Mouse (Mus musculus) MN1 (cell line): ENCODE measurements around the gene Hps4.

Source experiments
- DNase-seq: peaks from one replicate; pipeline ENCODE4 v3.0.0-alpha.2; 2016; ENCODE audit warnings: low spot score

Hps4 gene

GRCm38 (mm10) chr5:112324637-112325545 is 18.0 kb upstream of the Hps4 start:
- peak; percentile 88 for DNase-seq

- DNase-seq: peak; percentile 99
These were observed 17.1 kb upstream of the Hps4 start, which contains the start of gene Tfip11 for GRCm38 (mm10) chr5:112325546-112326445. Gene Tfip11 (plus strand): TSS chr5:112326358.

DNA sequence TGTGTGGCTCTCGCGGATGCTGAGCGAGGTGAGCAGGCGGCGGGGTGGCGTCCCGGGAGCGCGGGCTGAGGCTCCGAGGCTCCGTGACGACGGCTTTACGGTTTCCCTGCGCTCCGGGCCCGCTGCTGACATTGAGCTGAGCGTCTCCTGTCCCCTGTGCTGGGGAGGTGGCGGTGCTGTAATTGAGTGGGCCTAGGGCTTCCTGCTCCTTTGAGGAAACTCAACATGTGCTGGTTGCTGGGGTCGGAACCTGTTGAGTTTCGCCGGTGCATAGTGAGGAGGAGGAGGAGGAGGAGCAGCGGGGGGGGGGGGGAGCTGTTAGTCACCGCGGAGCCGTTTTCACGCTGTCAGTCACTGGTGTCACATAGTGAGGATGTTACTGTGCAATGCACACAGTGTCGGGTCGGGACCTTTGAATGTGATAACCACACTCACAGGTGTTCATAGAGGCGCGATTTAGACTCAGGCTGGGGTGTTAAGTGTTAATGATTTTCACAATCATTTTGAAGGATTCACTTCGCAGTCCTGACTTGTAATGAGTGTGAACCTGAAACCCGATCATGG is 16.4 kb upstream of the Hps4 start:
- peak; percentile 30 for DNase-seq

- DNase-seq: no peak
These were observed 15.0 kb upstream of the Hps4 start for GRCm38 (mm10) chr5:112327854-112328253.

GRCm38 (mm10) chr5:112329805-112330564 is 12.9 kb upstream of the Hps4 start:
- DNase-seq: peak; percentile 45

DNA sequence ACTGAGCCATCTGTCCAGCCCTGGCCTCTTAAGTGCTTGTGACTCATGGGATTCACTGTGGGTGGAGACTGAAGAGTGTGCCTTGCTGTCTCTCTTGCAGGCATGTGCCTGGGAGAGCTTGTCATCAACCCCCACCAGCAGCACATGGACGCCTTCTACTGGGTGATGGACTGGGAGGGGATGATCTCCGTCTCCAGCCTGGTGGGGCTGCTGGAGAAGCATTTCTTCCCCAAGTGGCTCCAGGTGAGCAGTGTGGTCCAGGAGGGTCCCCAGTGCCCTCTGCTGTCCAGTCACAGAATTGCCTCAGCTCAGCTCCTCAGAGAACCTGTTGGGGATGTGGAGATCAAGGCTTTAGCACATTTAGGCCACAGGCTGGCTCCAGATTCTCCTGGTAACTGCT is 7.4 kb upstream of the Hps4 start:
- DNase-seq: peak; percentile 79

DNA sequence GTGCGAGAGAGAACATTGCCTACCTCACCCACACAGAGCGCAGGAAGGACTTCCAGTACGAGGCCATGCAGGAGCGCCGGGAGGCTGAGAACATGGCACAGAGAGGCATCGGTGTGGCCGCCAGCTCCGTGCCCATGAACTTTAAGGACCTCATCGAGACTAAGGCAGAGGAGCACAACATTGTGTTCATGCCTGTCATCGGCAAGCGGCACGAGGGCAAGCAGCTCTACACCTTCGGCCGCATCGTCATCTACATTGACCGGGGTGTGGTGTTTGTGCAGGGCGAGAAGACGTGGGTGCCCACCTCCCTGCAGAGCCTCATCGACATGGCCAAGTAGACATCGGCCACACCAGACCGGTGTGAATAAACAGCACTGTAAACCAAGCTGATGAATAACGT is 5.9 kb upstream of the Hps4 start:
- DNase-seq: no peak

- peak; percentile 55 for DNase-seq
These were observed 3.7 kb upstream of the Hps4 start for GRCm38 (mm10) chr5:112339215-112339614.

DNA sequence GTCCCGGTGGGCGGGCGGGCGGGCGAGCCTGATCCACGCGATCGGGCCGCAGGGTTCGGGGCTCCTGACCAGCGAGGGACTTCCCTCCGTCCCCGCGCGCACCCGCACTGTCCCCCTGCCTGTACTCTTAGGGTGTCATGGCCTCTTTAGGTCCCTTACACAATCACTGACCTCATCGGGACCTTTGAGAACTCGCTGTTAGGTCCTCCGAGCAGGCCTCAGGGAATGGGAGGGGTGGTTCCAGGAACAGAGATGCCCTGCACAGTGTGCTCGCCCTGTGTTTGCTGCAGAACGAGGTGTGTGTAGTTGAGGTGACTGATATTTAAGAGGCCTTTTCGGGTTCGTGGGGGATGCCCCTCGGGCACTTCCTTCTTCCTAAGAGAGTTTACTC is 317 bp downstream of the Hps4 start:
- DNase-seq: peak; percentile 67

- DNase-seq: no peak
These were observed 1.4 kb downstream of the Hps4 start for GRCm38 (mm10) chr5:112344092-112344960.

- peak; percentile 38 for DNase-seq
These were observed 3.5 kb downstream of the Hps4 start for GRCm38 (mm10) chr5:112346211-112346965.

DNA sequence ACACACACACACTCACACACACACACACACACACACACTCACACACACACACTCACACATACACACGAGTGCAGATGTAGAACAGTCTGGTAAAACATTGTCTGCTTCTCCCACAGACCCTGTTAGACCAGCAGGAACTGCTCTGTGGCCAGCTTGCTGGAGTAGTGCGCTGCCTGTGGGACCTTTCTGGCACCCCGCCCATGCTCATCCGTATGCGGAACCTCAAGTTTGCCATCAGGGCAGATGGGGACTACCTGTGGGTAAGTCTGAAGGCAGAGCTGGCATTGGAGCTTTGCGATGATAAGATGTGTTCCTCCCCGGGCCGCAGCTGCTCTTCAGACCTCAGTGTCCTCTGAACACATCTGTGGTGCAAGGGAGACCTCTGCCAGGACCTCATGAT is 6.3 kb downstream of the Hps4 start:
- no peak for DNase-seq

DNA sequence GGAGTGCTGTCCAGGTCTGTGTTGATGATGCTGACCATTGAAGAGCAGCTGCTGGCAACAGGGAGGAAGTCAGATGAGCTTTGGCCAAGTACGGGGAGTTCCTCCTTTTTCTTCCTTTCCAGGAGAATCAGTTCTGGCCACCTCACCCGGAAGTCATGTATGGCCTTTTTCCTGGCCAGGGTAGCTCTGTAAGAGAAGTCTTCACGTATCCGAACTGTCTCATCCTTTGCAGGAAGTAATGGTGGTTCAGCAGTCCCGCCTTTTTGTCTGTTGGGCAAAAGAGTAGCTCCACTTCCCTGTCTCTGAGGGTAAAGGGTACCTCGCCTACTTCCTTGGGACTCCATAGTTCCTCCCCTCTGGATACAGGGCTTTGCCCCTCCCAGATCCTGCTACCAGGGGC is 12.6 kb downstream of the Hps4 start:
- DNase-seq: no peak

DNA sequence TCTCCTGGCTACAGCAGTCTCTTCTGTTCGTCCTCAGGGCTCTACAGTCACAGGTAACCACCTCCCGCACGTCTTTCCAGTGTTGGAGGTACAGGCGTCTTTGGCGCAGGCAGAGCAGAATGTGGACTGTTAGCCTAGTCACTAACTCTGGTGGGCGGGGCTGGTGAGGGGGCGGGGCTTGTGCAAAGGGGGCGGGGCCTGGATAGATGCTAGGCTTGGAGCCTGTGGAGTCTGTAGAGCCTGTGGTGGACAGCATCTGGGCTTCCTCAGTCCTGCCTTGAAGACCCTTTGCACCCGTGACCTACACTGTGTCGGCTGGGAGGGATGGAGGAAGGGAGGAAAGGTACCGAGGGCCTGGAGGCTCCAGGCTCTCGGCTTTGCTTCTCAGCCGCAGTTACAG is 13.0 kb downstream of the Hps4 start, which contains the start of gene Gm6583:
Gm6583 (minus strand) TSS at position 124 of the 400 bp plus-strand sequence.
- no peak for DNase-seq

GRCm38 (mm10) chr5:112356322-112356721 is 13.4 kb downstream of the Hps4 start:
- DNase-seq: no peak

GRCm38 (mm10) chr5:112359520-112359919 is 16.6 kb downstream of the Hps4 start:
- no peak for DNase-seq

DNA sequence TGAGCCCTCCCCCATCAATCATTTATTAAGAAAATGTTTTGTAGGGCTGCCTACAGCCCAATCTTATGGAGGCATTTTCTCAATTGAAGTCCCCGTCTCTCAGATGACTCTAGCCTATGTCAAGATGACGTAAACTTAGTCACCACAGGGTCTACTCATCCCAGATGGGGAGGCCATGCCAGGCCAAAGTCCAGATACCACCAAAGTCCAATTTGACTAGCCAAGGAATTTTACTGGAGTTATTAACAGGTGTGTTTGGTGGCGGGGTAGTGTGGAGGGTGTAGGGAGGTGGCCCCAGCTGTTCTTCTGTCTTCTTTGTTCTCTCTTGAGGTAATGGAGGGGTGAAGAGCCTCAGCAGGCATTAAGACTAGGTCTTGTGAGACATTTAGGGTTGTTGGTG is 17.2 kb downstream of the Hps4 start:
- no peak for DNase-seq

GRCm38 (mm10) chr5:112364184-112364797 is 21.4 kb downstream of the Hps4 start:
- DNase-seq: peak; percentile 70

GRCm38 (mm10) chr5:112366879-112367278 is 24.0 kb downstream of the Hps4 start:
- no peak for DNase-seq
